Mouse (Mus musculus) megakaryocyte, adult 5-6 weeks (primary cell): ENCODE measurements around the gene Depp1. TPM values are rescaled to one million over a fixed set of nuclear protein-coding genes. Genes with fewer than 3 reads are reported as not detected.

Experiments
- ATAC-seq: 2 replicates; pipeline ENCODE4 v1.8.0; 2016; ENCODE audit warnings: mild to moderate bottlenecking, inconsistent platforms; ENCODE audit not compliant: poor library complexity, severe bottlenecking
- total RNA-seq, 2 experiments: library from RNA; stranded (forward) in 1 of 2; stranded (reverse) in 1 of 2; fragments of 153-499, 151-499 nt in 1 of 2; fragments of 221-1000, 200-1000 nt in 1 of 2; gene quantifications; 2 replicates each; pipeline versions ENCODE4 v1.2.3 to v1.2.4; 2015 to 2017

Depp1 gene
- total RNA-seq, 2 experiments from 2014 or later = 0.18 TPM; not detected in 1

- no peak for ATAC-seq
These were observed 26.9 kb downstream of the Depp1 start for GRCm38 (mm10) chr6:116677321-116677720.

- ATAC-seq = peak; percentile 78
These were observed 29.3 kb downstream of the Depp1 start for GRCm38 (mm10) chr6:116679563-116680288.

GRCm38 (mm10) chr6:116682317-116682716 is 31.9 kb downstream of the Depp1 start:
- peak; percentile 82 for ATAC-seq

GRCm38 (mm10) chr6:116693639-116694038 is 43.2 kb downstream of the Depp1 start:
- ATAC-seq = no peak

- no peak for ATAC-seq
These were observed 43.9 kb downstream of the Depp1 start for GRCm38 (mm10) chr6:116694346-116694745.

GRCm38 (mm10) chr6:116697413-116697812 is 47.0 kb downstream of the Depp1 start:
- peak; percentile 67; the same call in 1 of the 2 replicates for ATAC-seq

- no peak for ATAC-seq
These were observed 47.6 kb downstream of the Depp1 start for GRCm38 (mm10) chr6:116697896-116698425.

- no peak for ATAC-seq
These were observed 50.4 kb downstream of the Depp1 start for GRCm38 (mm10) chr6:116700821-116701220.

Other genes starting within 250 kb of the Depp1 start
- gene Alox5, start 189.4 kb upstream of the Depp1 start, total RNA-seq (2015) = 53.8 and 58.6 TPM in 2 replicates
- 55.0 and 61.5 TPM in 2 replicates for gene Alox5, start 189.4 kb upstream of the Depp1 start, total RNA-seq (2017)
- gene Olfr211, start 161.5 kb upstream of the Depp1 start, total RNA-seq (2015) = not detected in 2 replicates
- gene Olfr211, start 161.5 kb upstream of the Depp1 start, total RNA-seq (2017) = not detected in 2 replicates
- gene Olfr212, start 144.1 kb upstream of the Depp1 start, total RNA-seq (2015) = 0.20 and 0.43 TPM in 2 replicates
- gene Olfr212, start 144.1 kb upstream of the Depp1 start, total RNA-seq (2017) = 0.24 TPM in 1 of 2 replicates, not detected in the other
- not detected in 2 replicates for gene Olfr213, start 112.2 kb upstream of the Depp1 start, total RNA-seq (2015)
- not detected in 2 replicates for gene Olfr213, start 112.2 kb upstream of the Depp1 start, total RNA-seq (2017)
- gene Gm5580, start 99.5 kb upstream of the Depp1 start, total RNA-seq (2015) = 0.52 and 0.89 TPM in 2 replicates
- 0.15 and 0.37 TPM in 2 replicates for gene Gm5580, start 99.5 kb upstream of the Depp1 start, total RNA-seq (2017)
- gene Olfr214, start 96.4 kb upstream of the Depp1 start, total RNA-seq (2015) = not detected in 2 replicates
- gene Olfr214, start 96.4 kb upstream of the Depp1 start, total RNA-seq (2017) = not detected in 2 replicates
- not detected in 2 replicates for gene Olfr215, start 66.4 kb upstream of the Depp1 start, total RNA-seq (2015)
- not detected in 2 replicates for gene Olfr215, start 66.4 kb upstream of the Depp1 start, total RNA-seq (2017)
- 53.4 and 53.8 TPM in 2 replicates for gene Zfp422, start 21.6 kb upstream of the Depp1 start, total RNA-seq (2015)
- 20.6 and 20.8 TPM in 2 replicates for gene Zfp422, start 21.6 kb upstream of the Depp1 start, total RNA-seq (2017)
- 229 and 230 TPM in 2 replicates for gene Rassf4, start 23.3 kb downstream of the Depp1 start, total RNA-seq (2015)
- gene Rassf4, start 23.3 kb downstream of the Depp1 start, total RNA-seq (2017) = 165 and 181 TPM in 2 replicates
- 0.13 and 0.21 TPM in 2 replicates for gene Tmem72, start 66.3 kb downstream of the Depp1 start, total RNA-seq (2015)
- 0.12 and 0.33 TPM in 2 replicates for gene Tmem72, start 66.3 kb downstream of the Depp1 start, total RNA-seq (2017)